Mouse (Mus musculus) kidney, postnatal 4 days (tissue): ENCODE measurements around the gene Apol9b.
A peak's percentile ranks its signal among the peaks of the same experiment; 100 is the strongest.
"Not testable (repeated sequence)": the region's sequence is repeated elsewhere in the genome, so short reads cannot be mapped to it uniquely, and the experiment has no call there.

Experiments
- DNase-seq, 2 experiments: peaks; one replicate each; pipeline ENCODE4 v3.0.0; 2021; ENCODE audit warnings: mixed read lengths in 2 of 2

Apol9b gene

GRCm38 (mm10) chr15:77728739-77729138, at the start of gene Apol9b:
TSS of gene Apol9b (plus strand) at chr15:77729039.
- not testable (repeated sequence) for DNase-seq

GRCm38 (mm10) chr15:77683944-77684343, 44.9 kb upstream of the Apol9b start:
- peak; percentile 70 to 75 for DNase-seq

GRCm38 (mm10) chr15:77691532-77692311, 37.1 kb upstream of the Apol9b start:
- not testable (repeated sequence) for DNase-seq

- peak; percentile 6 to 21 for DNase-seq
Measured at GRCm38 (mm10) chr15:77694687-77695295, 34.0 kb upstream of the Apol9b start.

GRCm38 (mm10) chr15:77698656-77699055, 30.2 kb upstream of the Apol9b start, which contains the start of gene Apol7e:
TSS of gene Apol7e (plus strand) at chr15:77698857.
- not testable (repeated sequence) for DNase-seq

- not testable (repeated sequence) for DNase-seq
Measured at GRCm38 (mm10) chr15:77705306-77705705, 23.5 kb upstream of the Apol9b start.

GRCm38 (mm10) chr15:77708936-77709335, 19.9 kb upstream of the Apol9b start:
- not testable (repeated sequence) for DNase-seq

- not testable (repeated sequence) for DNase-seq
Measured at GRCm38 (mm10) chr15:77718240-77718639, 10.6 kb upstream of the Apol9b start.

- not testable (repeated sequence) for DNase-seq
Measured at GRCm38 (mm10) chr15:77721509-77721908, 7.3 kb upstream of the Apol9b start.

- DNase-seq = not testable (repeated sequence)
Measured at GRCm38 (mm10) chr15:77724208-77724911, 4.5 kb upstream of the Apol9b start.

GRCm38 (mm10) chr15:77725393-77726020, 3.3 kb upstream of the Apol9b start:
- DNase-seq = not testable (repeated sequence)

GRCm38 (mm10) chr15:77727139-77727538, 1.7 kb upstream of the Apol9b start:
- DNase-seq = not testable (repeated sequence)

GRCm38 (mm10) chr15:77727745-77728144, 1.1 kb upstream of the Apol9b start:
- DNase-seq = not testable (repeated sequence)

GRCm38 (mm10) chr15:77731605-77732004, 2.8 kb downstream of the Apol9b start:
- no peak for DNase-seq

- DNase-seq = not testable (repeated sequence)
Measured at GRCm38 (mm10) chr15:77732851-77733250, 4.0 kb downstream of the Apol9b start.

GRCm38 (mm10) chr15:77733380-77733779, 4.5 kb downstream of the Apol9b start:
- DNase-seq = not testable (repeated sequence)

GRCm38 (mm10) chr15:77733903-77734302, 5.1 kb downstream of the Apol9b start:
- DNase-seq = not testable (repeated sequence)

GRCm38 (mm10) chr15:77740511-77741297, 11.9 kb downstream of the Apol9b start:
- DNase-seq = peak in 1 of 2 experiments; percentile 15

GRCm38 (mm10) chr15:77741556-77741955, 12.7 kb downstream of the Apol9b start:
- DNase-seq = not testable (repeated sequence)

- no peak for DNase-seq
Measured at GRCm38 (mm10) chr15:77744632-77745031, 15.8 kb downstream of the Apol9b start.

- DNase-seq = no peak
Measured at GRCm38 (mm10) chr15:77745081-77745480, 16.2 kb downstream of the Apol9b start.

GRCm38 (mm10) chr15:77746326-77746725, 17.5 kb downstream of the Apol9b start:
- no peak for DNase-seq
